Mouse (Mus musculus) lung, adult 2 months (tissue): ENCODE data around the gene Gadd45b.

ENCODE experiments used
- CTCF ChIP-seq: fragments of 200-500 bp; IDR thresholded peaks from 2 replicates; pipeline ENCODE4 v1.5.1; 2011; ENCODE audit warnings: mild to moderate bottlenecking, low read length, control low read depth; ENCODE audit not compliant: insufficient read depth
- POLR2A ChIP-seq: fragments of 200-500 bp; IDR thresholded peaks from 2 replicates; pipeline ENCODE4 v1.6.1; 2011; ENCODE audit warnings: low read depth, mild to moderate bottlenecking, control low read depth, low read length, borderline replicate concordance; ENCODE audit errors: extremely low read depth

GRCm38 (mm10) chr10:80902273-80902940, 27.5 kb upstream of the Gadd45b start:
- TF ChIP-seq CTCF (no peak), POLR2A (no peak)
